Mouse (Mus musculus) C2C12 (cell line): ENCODE data around the gene Selenom.

Experiments
- CTCF ChIP-seq: IDR thresholded peaks from one replicate; pipeline ENCODE4 v1.5.1; 2011; ENCODE audit not compliant: control insufficient read depth, insufficient read depth, insufficient read length
- MYOD1 ChIP-seq: IDR thresholded peaks from one replicate; pipeline ENCODE4 v1.6.1; 2011; ENCODE audit warnings: low read depth; ENCODE audit not compliant: control insufficient read depth, insufficient read length
- USF1 ChIP-seq: IDR thresholded peaks from one replicate; pipeline ENCODE4 v1.6.1; 2011; ENCODE audit warnings: low read depth, mild to moderate bottlenecking, control low read depth, moderate library complexity

GRCm38 (mm10) chr11:3508226-3508625 is 6.3 kb upstream of the Selenom start:
- TF ChIP-seq CTCF (no peak), USF1 (no peak), MYOD1 (no peak)
